Mouse (Mus musculus) adrenal gland, postnatal 4 days (tissue): Measurements from ENCODE around the gene Tgm5. TPM values are rescaled to one million over a fixed set of nuclear protein-coding genes. Genes with fewer than 3 reads are reported as not detected.
"Not testable (repeated sequence)": the region's sequence is repeated elsewhere in the genome, so short reads cannot be mapped to it uniquely, and the experiment has no call there.

Experiments
- DNase-seq, 2 experiments: peaks; one replicate each; pipeline ENCODE4 v3.0.0; 2021 to 2022; ENCODE audit warnings: low spot score in 2 of 2, mixed read lengths in 2 of 2
- total RNA-seq, 2 experiments: library from RNA; stranded (reverse); gene quantifications; 2 replicates each; pipeline ENCODE4 v1.2.3; 2021

Gene Tgm5
- total RNA-seq, 2 experiments from 2014 or later, result 0.25 to 0.50 TPM

- no peak for DNase-seq
Observed at GRCm38 (mm10) chr2:121041098-121041497, 44.5 kb downstream of the Tgm5 start.

DNA sequence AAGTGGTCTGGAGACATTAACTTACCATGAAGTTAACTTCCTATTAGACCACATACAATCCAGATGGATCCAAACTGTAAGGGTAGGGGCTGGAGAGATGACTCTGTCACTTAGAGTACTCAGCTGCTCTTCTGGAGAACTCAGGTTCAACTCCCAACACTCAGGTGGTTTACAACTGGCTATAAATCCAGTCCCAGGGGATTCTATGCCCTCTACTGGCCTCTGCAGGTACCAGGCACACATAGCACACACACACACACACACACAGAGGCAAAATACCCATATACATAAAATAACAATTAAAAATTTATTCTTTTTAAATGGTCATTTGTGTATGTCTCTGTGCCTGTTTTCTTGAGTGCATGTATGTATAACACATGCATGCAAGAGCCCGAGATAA is 46.3 kb downstream of the Tgm5 start:
- DNase-seq, result no peak

DNA sequence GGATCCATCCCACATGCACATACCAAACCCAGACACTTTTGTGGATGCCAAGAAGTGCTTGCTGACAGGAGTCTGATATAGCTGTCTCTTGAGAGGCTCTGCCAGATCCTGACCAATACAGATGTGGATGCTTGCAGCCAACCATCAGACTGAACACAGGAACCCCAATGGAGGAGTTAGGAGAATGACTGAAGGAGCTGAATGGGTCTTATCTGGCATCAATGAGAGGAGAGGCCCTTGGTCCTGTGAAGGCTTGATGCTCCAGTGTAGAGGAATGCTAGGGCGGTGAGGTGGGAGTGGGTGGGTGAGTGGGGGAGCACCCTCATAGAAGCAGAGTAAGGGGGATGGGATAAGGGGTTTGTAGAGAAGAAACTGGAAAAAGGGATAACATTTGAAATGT is 46.8 kb downstream of the Tgm5 start:
- DNase-seq, result not testable (repeated sequence)

DNA sequence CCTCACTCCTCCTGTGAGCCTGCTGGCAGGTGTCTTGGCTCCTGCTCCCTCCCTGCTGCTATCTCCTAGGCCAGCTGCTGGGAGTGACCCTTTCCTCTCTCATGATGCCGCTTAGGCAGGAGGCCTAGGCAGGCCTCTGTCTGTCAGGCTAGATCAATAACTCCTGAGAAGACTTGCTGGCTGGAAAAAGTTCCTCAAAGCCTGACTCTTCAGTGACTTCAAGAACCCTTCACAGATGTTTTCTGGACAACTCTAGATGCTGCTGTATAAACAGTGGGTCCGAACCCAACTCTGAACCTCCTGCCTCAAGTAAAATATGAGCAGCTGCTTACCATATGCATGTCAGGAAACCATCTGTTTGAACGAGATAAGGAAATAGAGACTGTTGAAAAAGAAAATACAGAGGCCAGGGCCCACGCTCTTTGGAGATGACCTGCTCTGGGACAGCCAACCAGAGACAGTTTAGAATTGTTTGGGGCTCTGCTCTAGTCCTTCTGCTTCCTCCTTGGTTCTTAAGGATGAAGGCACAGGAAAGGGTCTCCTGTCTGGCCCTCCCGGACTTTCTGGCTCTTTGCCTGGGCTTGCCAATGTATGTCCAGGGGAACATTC is 48.8 kb downstream of the Tgm5 start, which contains the start of gene Epb42:
Gene Epb42, minus strand, starts transcription at position 340 of the 609 bp plus-strand sequence.
- no peak for DNase-seq

DNA sequence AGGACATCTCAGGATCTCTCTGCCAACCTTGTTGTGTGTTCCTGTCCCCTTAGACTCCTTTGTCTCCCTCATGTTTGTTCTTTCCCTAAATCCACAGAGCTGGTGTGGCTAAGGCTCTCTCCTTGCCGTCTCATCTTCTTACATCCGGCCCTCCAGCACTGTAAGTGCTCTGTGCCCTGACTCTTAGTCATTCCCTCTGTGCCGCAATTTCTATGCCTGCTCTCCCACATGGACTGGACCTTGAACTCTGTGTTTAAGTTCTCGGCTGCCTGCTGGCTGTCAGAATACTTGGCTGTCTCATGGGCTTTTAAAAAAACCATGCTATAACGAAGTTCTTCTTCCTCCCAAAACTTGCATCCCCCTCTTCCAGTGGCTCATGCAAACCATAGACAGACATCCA is 62.7 kb downstream of the Tgm5 start:
- DNase-seq, result no peak

GRCm38 (mm10) chr2:121017151-121017550 is 68.5 kb downstream of the Tgm5 start:
- DNase-seq, result no peak

GRCm38 (mm10) chr2:121016226-121016625 is 69.4 kb downstream of the Tgm5 start:
- DNase-seq, result no peak

DNA sequence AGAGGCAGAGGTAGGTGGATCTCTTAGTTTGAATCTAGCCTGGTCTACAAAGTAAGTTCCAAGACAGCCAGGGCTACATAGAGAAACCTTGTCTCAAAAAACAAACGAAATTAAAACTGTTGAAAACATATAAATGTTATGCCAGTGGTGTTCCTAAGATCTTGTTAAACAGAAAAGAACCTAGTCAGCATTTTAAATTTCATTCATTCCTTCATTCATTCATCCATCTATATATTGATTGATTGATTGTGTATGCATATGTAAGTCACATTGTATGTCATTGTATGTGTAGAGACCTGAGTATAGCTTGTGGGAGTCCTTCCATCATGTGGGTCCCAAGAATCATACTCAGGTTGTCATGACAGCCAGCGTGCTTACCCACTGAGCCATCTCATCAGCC is 70.1 kb downstream of the Tgm5 start:
- no peak for DNase-seq

GRCm38 (mm10) chr2:121012676-121013075 is 73.0 kb downstream of the Tgm5 start:
- DNase-seq, result no peak

GRCm38 (mm10) chr2:121009071-121009677 is 76.5 kb downstream of the Tgm5 start:
- no peak for DNase-seq

DNA sequence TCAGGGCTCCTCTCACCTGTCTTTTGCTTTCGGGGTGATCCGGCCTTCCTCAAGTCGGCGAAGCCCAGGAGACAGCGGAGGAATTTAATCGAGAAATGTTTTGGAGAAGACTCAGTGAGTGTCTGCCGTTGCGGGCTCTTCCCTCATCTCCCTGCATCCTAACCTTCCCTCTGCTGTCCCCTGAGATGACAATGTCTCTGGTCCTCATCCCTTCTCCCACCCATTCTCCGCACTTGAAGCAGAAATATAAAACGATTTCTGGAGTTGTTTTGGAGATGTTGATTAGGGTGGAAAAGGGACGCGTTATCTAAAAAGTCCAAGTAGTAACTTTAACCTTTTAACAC is 77.0 kb downstream of the Tgm5 start:
- DNase-seq, result no peak

GRCm38 (mm10) chr2:121007925-121008663 is 77.5 kb downstream of the Tgm5 start, which contains the start of gene Ccndbp1:
Ccndbp1 (plus strand) TSS chr2:121008403.
- peak; percentile 81 to 86 for DNase-seq

GRCm38 (mm10) chr2:121006986-121007385 is 78.7 kb downstream of the Tgm5 start:
- DNase-seq, result no peak

- no peak for DNase-seq
Observed at GRCm38 (mm10) chr2:121004018-121004811, 81.4 kb downstream of the Tgm5 start.

DNA sequence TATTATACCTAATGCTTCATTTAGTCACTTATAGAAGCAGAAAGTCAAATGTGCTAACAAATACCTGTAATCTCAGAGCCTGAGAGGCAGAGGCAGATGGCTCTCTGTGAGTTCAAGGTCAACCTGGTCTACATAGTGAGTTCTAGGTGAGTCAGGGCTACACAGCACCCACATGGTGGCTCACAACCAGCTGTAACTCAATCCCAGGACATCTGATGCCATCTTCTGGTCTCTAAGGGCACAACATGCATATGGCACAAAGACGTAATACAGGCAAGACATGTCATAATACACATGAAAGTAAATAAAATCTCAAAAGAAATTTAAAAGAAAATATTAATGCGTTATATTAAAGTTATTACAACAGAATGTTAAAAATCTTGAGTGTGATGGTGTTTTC is 82.1 kb downstream of the Tgm5 start:
- DNase-seq, result no peak

DNA sequence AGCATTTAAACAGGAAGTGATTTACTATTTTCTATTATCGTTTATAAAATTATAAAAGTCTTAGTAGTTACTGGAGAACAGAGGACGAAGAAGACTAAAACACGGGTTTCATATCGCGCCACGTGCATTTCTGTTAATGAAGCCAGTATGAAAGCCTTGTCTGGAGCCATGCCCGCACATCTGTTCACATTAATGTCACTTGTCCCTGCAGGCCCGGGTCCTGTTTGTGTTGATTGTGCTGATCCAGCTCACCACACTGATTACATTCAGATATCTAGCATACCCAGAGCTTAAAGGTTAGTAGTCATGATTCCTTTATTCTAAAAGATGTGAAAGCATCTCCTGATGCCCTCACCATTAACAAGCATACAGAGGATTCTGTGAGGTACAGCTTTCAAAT is 86.8 kb downstream of the Tgm5 start:
- no peak for DNase-seq

DNA sequence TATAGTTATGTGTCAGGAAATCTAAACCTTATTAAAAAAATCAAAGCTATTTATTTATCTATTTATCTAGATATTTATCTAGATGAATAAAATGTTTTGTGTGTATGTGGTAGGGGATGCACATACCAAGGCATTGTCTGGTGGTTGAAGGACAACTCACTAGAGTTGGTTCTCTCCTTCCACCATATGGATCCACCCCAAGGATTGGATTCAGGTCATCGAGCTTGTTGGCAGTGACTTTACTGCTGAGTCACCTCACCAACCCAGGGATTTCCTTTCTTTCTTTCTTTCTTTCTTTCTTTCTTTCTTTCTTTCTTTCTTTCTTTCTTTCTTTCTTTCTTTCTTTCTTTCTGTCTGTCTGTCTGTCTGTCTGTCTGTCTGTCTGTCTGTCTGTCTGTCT is 89.0 kb downstream of the Tgm5 start:
- not testable (repeated sequence) for DNase-seq
